Mouse (Mus musculus): ENCODE data around the gene Klk15. TPM values are rescaled to one million over a fixed set of nuclear protein-coding genes. Genes with fewer than 3 reads are reported as not detected.
"Not testable (repeated sequence)": the region's sequence is repeated elsewhere in the genome, so short reads cannot be mapped to it uniquely, and the experiment has no call there.

The Klk15 gene
- polyA plus RNA-seq, 1 experiment from 2014 or later, result not detected

GRCm38 (mm10) chr7:43952703-43953102 is 19.2 kb downstream of the Klk15 start:
- DNase-seq (ENCODE audit: low spot score) (no peak), ATAC-seq (ENCODE audit: low FRiP score) (no peak)
- 71% methylated on average over 4 of the region's 4 CpGs for WGBS
- Histone ChIP-seq H3K4me3 (replicated peaks; ENCODE audit: low read length) (no peak overlapping the region), H3K4me2 (replicated peaks) (no peak overlapping the region), H3K36me3 (replicated peaks; ENCODE audit: control insufficient read depth, insufficient read depth) (no peaks in the 10 kb centered on the region), H3K27me3 (ENCODE audit: control insufficient read depth, insufficient read depth, low read length) (no peaks in the 10 kb centered on the region), H3K9me3 (ENCODE audit: control insufficient read depth, low read length) (no peaks in the 10 kb centered on the region), H3K27ac (no peak overlapping the region), H3K4me1 (replicated peaks; ENCODE audit: control insufficient read depth, insufficient read depth, low read length) (no peaks in the 10 kb centered on the region), H3K9ac (no peak overlapping the region)

- no peak within 1 kb of the TSS for H3K27ac ChIP-seq
- H3K4me1 ChIP-seq (replicated peaks; ENCODE audit: control insufficient read depth, insufficient read depth, low read length), result no peaks in the 10 kb centered on the region
- no peak for DNase-seq (ENCODE audit: low spot score)
- H3K4me2 ChIP-seq (replicated peaks), result no peak within 1 kb of the TSS
- H3K4me3 ChIP-seq (replicated peaks; ENCODE audit: low read length), result no peak within 1 kb of the TSS
- ATAC-seq (ENCODE audit: low FRiP score), result no peak
- H3K27me3 ChIP-seq (ENCODE audit: control insufficient read depth, insufficient read depth, low read length), result no peaks in the 10 kb centered on the region
- no peaks in the 10 kb centered on the region for H3K36me3 ChIP-seq (replicated peaks; ENCODE audit: control insufficient read depth, insufficient read depth)
- 71% methylated on average over 3 of the region's 3 CpGs for WGBS
- no peaks in the 10 kb centered on the region for H3K9me3 ChIP-seq (ENCODE audit: control insufficient read depth, low read length)
- H3K9ac ChIP-seq, result no peak within 1 kb of the TSS
These were observed 32.9 kb downstream of the Klk15 start, which contains the start of gene Klk1b1 for GRCm38 (mm10) chr7:43966451-43966850. Gene Klk1b1 (plus strand): TSS chr7:43966751.

DNA sequence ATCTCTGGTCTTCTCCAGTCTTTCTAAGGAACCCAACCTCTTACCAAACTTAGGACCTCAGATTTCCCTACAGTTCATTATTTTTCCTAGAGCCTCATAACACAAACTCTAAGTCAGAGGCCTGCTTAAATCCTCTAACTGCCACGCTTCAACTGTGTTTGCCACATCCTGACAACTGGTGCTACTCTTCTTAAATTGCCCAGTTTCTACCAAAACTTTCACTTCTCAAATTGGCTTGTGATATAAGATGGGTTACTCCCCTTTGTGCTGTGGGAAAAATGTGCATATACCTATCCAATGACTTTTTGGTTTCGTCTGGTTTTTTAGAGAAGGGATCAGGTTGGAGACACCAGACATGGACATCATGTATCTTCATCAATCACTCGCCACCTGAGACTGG is 33.5 kb downstream of the Klk15 start:
- 87% methylated on average over 3 of the region's 3 CpGs for WGBS
- H3K9ac ChIP-seq, result no peak overlapping the region
- ATAC-seq (ENCODE audit: low FRiP score) (no peak), DNase-seq (ENCODE audit: low spot score) (no peak)
- no peaks in the 10 kb centered on the region for H3K27me3 ChIP-seq (ENCODE audit: control insufficient read depth, insufficient read depth, low read length)
- H3K4me3 ChIP-seq (replicated peaks; ENCODE audit: low read length), result no peak overlapping the region
- no peak overlapping the region for H3K27ac ChIP-seq
- no peaks in the 10 kb centered on the region for H3K36me3 ChIP-seq (replicated peaks; ENCODE audit: control insufficient read depth, insufficient read depth)
- H3K4me1 ChIP-seq (replicated peaks; ENCODE audit: control insufficient read depth, insufficient read depth, low read length), result no peaks in the 10 kb centered on the region
- no peaks in the 10 kb centered on the region for H3K9me3 ChIP-seq (ENCODE audit: control insufficient read depth, low read length)
- H3K4me2 ChIP-seq (replicated peaks), result no peak overlapping the region

DNA sequence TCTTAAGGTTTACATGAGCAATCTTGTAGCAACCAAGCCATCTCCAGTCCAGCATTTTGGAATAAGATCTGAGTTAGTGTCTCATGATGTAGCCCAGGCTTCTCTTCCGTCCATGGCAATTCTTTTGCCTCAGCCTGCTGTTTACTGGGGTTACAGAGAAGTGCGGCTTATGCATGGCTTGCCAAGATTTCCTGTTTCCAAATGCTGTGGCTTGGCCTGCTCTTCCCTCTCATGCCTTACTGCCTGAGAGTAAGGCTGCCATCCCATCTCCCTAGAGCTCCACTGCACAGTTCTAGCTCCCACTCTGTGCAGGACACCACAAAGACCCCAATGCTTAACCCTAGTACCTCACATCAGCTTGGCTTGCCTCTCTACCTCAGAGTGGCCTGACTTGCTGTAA is 34.1 kb downstream of the Klk15 start:
- no peak overlapping the region for H3K27ac ChIP-seq
- WGBS, result 89% methylated on average over 2 of the region's 2 CpGs
- H3K9me3 ChIP-seq (ENCODE audit: control insufficient read depth, low read length), result no peaks in the 10 kb centered on the region
- no peak overlapping the region for H3K4me2 ChIP-seq (replicated peaks)
- H3K9ac ChIP-seq, result no peak overlapping the region
- no peak overlapping the region for H3K4me3 ChIP-seq (replicated peaks; ENCODE audit: low read length)
- no peaks in the 10 kb centered on the region for H3K27me3 ChIP-seq (ENCODE audit: control insufficient read depth, insufficient read depth, low read length)
- H3K4me1 ChIP-seq (replicated peaks; ENCODE audit: control insufficient read depth, insufficient read depth, low read length), result no peaks in the 10 kb centered on the region
- H3K36me3 ChIP-seq (replicated peaks; ENCODE audit: control insufficient read depth, insufficient read depth), result no peaks in the 10 kb centered on the region
- ATAC-seq (ENCODE audit: low FRiP score) (no peak), DNase-seq (ENCODE audit: low spot score) (no peak)

GRCm38 (mm10) chr7:43975761-43976160 is 42.2 kb downstream of the Klk15 start, which contains the start of gene Klk1b9:
Gene Klk1b9 (plus strand): TSS chr7:43976061.
- not testable (repeated sequence) for H3K9ac ChIP-seq; H3K4me2 ChIP-seq (replicated peaks); H3K9me3 ChIP-seq (ENCODE audit: control insufficient read depth, low read length); ATAC-seq (ENCODE audit: low FRiP score); H3K27ac ChIP-seq; H3K27me3 ChIP-seq (ENCODE audit: control insufficient read depth, insufficient read depth, low read length); DNase-seq (ENCODE audit: low spot score); H3K36me3 ChIP-seq (replicated peaks; ENCODE audit: control insufficient read depth, insufficient read depth); H3K4me3 ChIP-seq (replicated peaks; ENCODE audit: low read length); H3K4me1 ChIP-seq (replicated peaks; ENCODE audit: control insufficient read depth, insufficient read depth, low read length)
- 88% methylated on average over 1 of the region's 1 CpGs for WGBS

DNA sequence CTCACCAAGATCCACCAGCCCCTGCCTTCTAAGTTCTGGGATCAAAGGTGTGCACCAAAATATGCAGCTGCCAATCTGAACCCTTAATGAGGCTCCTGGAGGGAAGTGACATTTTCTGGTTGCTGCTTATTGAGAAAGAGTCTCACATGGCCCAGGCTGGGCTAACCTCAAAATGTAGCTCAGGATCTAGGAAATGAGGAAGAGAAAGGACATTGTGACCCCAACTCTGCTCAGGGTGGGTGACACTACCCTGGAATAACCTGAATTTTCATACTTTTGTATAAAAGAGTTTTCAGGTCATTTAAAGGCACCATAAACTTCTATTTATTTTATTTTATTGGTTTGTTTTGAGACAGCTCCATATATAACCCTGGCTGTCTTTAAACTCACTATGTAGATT is 52.1 kb downstream of the Klk15 start:
- Histone ChIP-seq H3K4me3 (replicated peaks; ENCODE audit: low read length) (no peak overlapping the region), H3K36me3 (replicated peaks; ENCODE audit: control insufficient read depth, insufficient read depth) (no peaks in the 10 kb centered on the region), H3K9ac (no peak overlapping the region), H3K4me1 (replicated peaks; ENCODE audit: control insufficient read depth, insufficient read depth, low read length) (no peaks in the 10 kb centered on the region), H3K27ac (no peak overlapping the region), H3K27me3 (ENCODE audit: control insufficient read depth, insufficient read depth, low read length) (no peaks in the 10 kb centered on the region), H3K9me3 (ENCODE audit: control insufficient read depth, low read length) (no peaks in the 10 kb centered on the region), H3K4me2 (replicated peaks) (no peak overlapping the region)
- DNase-seq (ENCODE audit: low spot score), result no peak
- ATAC-seq (ENCODE audit: low FRiP score), result no peak

Other genes with a start within 250 kb of the Klk15 start
- not detected in 2 replicates for gene Klk14, start 243.3 kb upstream of the Klk15 start, polyA plus RNA-seq (2014; fragmentation: Nextera tagmentation; extraction: Ambion mirVana)
- not detected in 2 replicates for gene Klk13, start 221.2 kb upstream of the Klk15 start, polyA plus RNA-seq (2014; fragmentation: Nextera tagmentation; extraction: Ambion mirVana)
- gene Klk12, start 164.8 kb upstream of the Klk15 start, polyA plus RNA-seq (2014; fragmentation: Nextera tagmentation; extraction: Ambion mirVana), result not detected in 2 replicates
- gene Klk11, start 159.1 kb upstream of the Klk15 start, polyA plus RNA-seq (2014; fragmentation: Nextera tagmentation; extraction: Ambion mirVana), result not detected in 2 replicates
- gene Klk10, start 152.7 kb upstream of the Klk15 start, polyA plus RNA-seq (2014; fragmentation: Nextera tagmentation; extraction: Ambion mirVana), result not detected in 2 replicates
- gene Klk9, start 141.8 kb upstream of the Klk15 start, polyA plus RNA-seq (2014; fragmentation: Nextera tagmentation; extraction: Ambion mirVana), result not detected in 2 replicates
- gene Klk8, start 136.2 kb upstream of the Klk15 start, polyA plus RNA-seq (2014; fragmentation: Nextera tagmentation; extraction: Ambion mirVana), result 12.1 and 12.5 TPM in 2 replicates
- gene Klk7, start 122.4 kb upstream of the Klk15 start, polyA plus RNA-seq (2014; fragmentation: Nextera tagmentation; extraction: Ambion mirVana), result not detected in 2 replicates
- not detected in 2 replicates for gene Klk6, start 109.2 kb upstream of the Klk15 start, polyA plus RNA-seq (2014; fragmentation: Nextera tagmentation; extraction: Ambion mirVana)
- not detected in 2 replicates for gene Klk5, start 91.8 kb upstream of the Klk15 start, polyA plus RNA-seq (2014; fragmentation: Nextera tagmentation; extraction: Ambion mirVana)
- 3.0 and 4.5 TPM in 2 replicates for gene Klk4, start 52.6 kb upstream of the Klk15 start, polyA plus RNA-seq (2014; fragmentation: Nextera tagmentation; extraction: Ambion mirVana)
- not detected in 2 replicates for gene Klk1b8, start 16.9 kb downstream of the Klk15 start, polyA plus RNA-seq (2014; fragmentation: Nextera tagmentation; extraction: Ambion mirVana)
- not detected in 2 replicates for gene Klk1b1, start 33.0 kb downstream of the Klk15 start, polyA plus RNA-seq (2014; fragmentation: Nextera tagmentation; extraction: Ambion mirVana)
- not detected in 2 replicates for gene Klk1b9, start 42.3 kb downstream of the Klk15 start, polyA plus RNA-seq (2014; fragmentation: Nextera tagmentation; extraction: Ambion mirVana)
- gene Klk1b11, start 62.1 kb downstream of the Klk15 start, polyA plus RNA-seq (2014; fragmentation: Nextera tagmentation; extraction: Ambion mirVana), result not detected in 2 replicates
- not detected in 2 replicates for gene Klk1b26, start 78.4 kb downstream of the Klk15 start, polyA plus RNA-seq (2014; fragmentation: Nextera tagmentation; extraction: Ambion mirVana)
- not detected in 2 replicates for gene Klk1b27, start 118.5 kb downstream of the Klk15 start, polyA plus RNA-seq (2014; fragmentation: Nextera tagmentation; extraction: Ambion mirVana)
- gene Klk1b21, start 168.6 kb downstream of the Klk15 start, polyA plus RNA-seq (2014; fragmentation: Nextera tagmentation; extraction: Ambion mirVana), result not detected in 2 replicates
- not detected in 2 replicates for gene Klk1b22, start 178.9 kb downstream of the Klk15 start, polyA plus RNA-seq (2014; fragmentation: Nextera tagmentation; extraction: Ambion mirVana)
- gene Klk1b16, start 203.0 kb downstream of the Klk15 start, polyA plus RNA-seq (2014; fragmentation: Nextera tagmentation; extraction: Ambion mirVana), result not detected in 2 replicates

Data from hindbrain, embryonic 14.5 days (tissue).